Mouse (Mus musculus): ENCODE results near the gene Pid1. TPM values are rescaled to one million over a fixed set of nuclear protein-coding genes. Genes with fewer than 3 reads are reported as not detected.

Gene Pid1
- polyA plus RNA-seq, 1 experiment from 2014 or later: 38.9 TPM

GRCm38 (mm10) chr1:84093291-84093690 is 270.7 kb downstream of the Pid1 start:
- no peak for DNase-seq
- no peaks in the 10 kb centered on the region for H3K27me3 ChIP-seq (ENCODE audit: insufficient read depth, low read length)
- H3K36me3 ChIP-seq (replicated peaks; ENCODE audit: insufficient read depth, low read length): no peaks in the 10 kb centered on the region
- ATAC-seq: no peak
- WGBS (ENCODE audit: insufficient replicate concordance): 71% methylated on average over 2 of the region's 2 CpGs
- H3K9ac ChIP-seq (replicated peaks): no peak overlapping the region
- no peak overlapping the region for H3K4me2 ChIP-seq (ENCODE audit: low read depth, low read length)
- H3K27ac ChIP-seq (ENCODE audit: low read depth): no peak overlapping the region
- H3K4me3 ChIP-seq (ENCODE audit: low read depth, low read length): no peak overlapping the region
- TF ChIP-seq CTCF (IDR thresholded peaks at IDR 0.05; ENCODE audit: low read depth) (no peak), EP300 (IDR thresholded peaks at IDR 0.05; ENCODE audit: low read depth) (no peak)
- no peaks in the 10 kb centered on the region; the same call in 1 of the 2 replicates for H3K4me1 ChIP-seq (ENCODE audit: insufficient read depth)
- no peaks in the 10 kb centered on the region for H3K9me3 ChIP-seq (ENCODE audit: low read length)

GRCm38 (mm10) chr1:84089664-84090063 is 274.3 kb downstream of the Pid1 start:
- DNase-seq (no peak), ATAC-seq (no peak)
- no peak overlapping the region for H3K4me3 ChIP-seq (ENCODE audit: low read depth, low read length)
- H3K27ac ChIP-seq (ENCODE audit: low read depth): no peak overlapping the region
- no peaks in the 10 kb centered on the region for H3K9me3 ChIP-seq (ENCODE audit: low read length)
- TF ChIP-seq CTCF (IDR thresholded peaks at IDR 0.05; ENCODE audit: low read depth) (no peak), EP300 (IDR thresholded peaks at IDR 0.05; ENCODE audit: low read depth) (no peak)
- no peak overlapping the region for H3K9ac ChIP-seq (replicated peaks)
- H3K4me1 ChIP-seq (ENCODE audit: insufficient read depth): no peaks in the 10 kb centered on the region; the same call in 1 of the 2 replicates
- WGBS (ENCODE audit: insufficient replicate concordance): 81% methylated on average over 2 of the region's 2 CpGs
- no peak overlapping the region for H3K4me2 ChIP-seq (ENCODE audit: low read depth, low read length)
- no peaks in the 10 kb centered on the region for H3K36me3 ChIP-seq (replicated peaks; ENCODE audit: insufficient read depth, low read length)
- no peaks in the 10 kb centered on the region for H3K27me3 ChIP-seq (ENCODE audit: insufficient read depth, low read length)

GRCm38 (mm10) chr1:84087957-84088356 is 276.0 kb downstream of the Pid1 start:
- Histone ChIP-seq H3K27ac (ENCODE audit: low read depth) (no peak overlapping the region), H3K4me2 (ENCODE audit: low read depth, low read length) (no peak overlapping the region), H3K9me3 (ENCODE audit: low read length) (no peaks in the 10 kb centered on the region), H3K27me3 (ENCODE audit: insufficient read depth, low read length) (no peaks in the 10 kb centered on the region), H3K4me3 (ENCODE audit: low read depth, low read length) (no peak overlapping the region), H3K36me3 (replicated peaks; ENCODE audit: insufficient read depth, low read length) (no peaks in the 10 kb centered on the region), H3K4me1 (ENCODE audit: insufficient read depth) (no peaks in the 10 kb centered on the region; the same call in 1 of the 2 replicates), H3K9ac (replicated peaks) (no peak overlapping the region)
- DNase-seq (no peak), ATAC-seq (no peak)
- 79% methylated on average over 2 of the region's 2 CpGs for WGBS (ENCODE audit: insufficient replicate concordance)
- no peak for TF ChIP-seq EP300 (IDR thresholded peaks at IDR 0.05; ENCODE audit: low read depth)
- TF ChIP-seq CTCF (IDR thresholded peaks at IDR 0.05; ENCODE audit: low read depth): no peak

GRCm38 (mm10) chr1:84087325-84087724 is 276.7 kb downstream of the Pid1 start:
- DNase-seq: no peak
- WGBS (ENCODE audit: insufficient replicate concordance): 71% methylated on average over 6 of the region's 6 CpGs
- no peak for ATAC-seq
- TF ChIP-seq EP300 (IDR thresholded peaks at IDR 0.05; ENCODE audit: low read depth) (no peak), CTCF (IDR thresholded peaks at IDR 0.05; ENCODE audit: low read depth) (no peak)
- Histone ChIP-seq H3K27ac (ENCODE audit: low read depth) (no peak overlapping the region), H3K36me3 (replicated peaks; ENCODE audit: insufficient read depth, low read length) (no peaks in the 10 kb centered on the region), H3K27me3 (ENCODE audit: insufficient read depth, low read length) (no peaks in the 10 kb centered on the region), H3K9me3 (ENCODE audit: low read length) (no peaks in the 10 kb centered on the region), H3K4me2 (ENCODE audit: low read depth, low read length) (no peak overlapping the region), H3K4me3 (ENCODE audit: low read depth, low read length) (no peak overlapping the region), H3K4me1 (ENCODE audit: insufficient read depth) (no peaks in the 10 kb centered on the region; the same call in 1 of the 2 replicates), H3K9ac (replicated peaks) (no peak overlapping the region)

- no peak overlapping the region for H3K4me2 ChIP-seq (ENCODE audit: low read depth, low read length)
- no peaks in the 10 kb centered on the region for H3K9me3 ChIP-seq (ENCODE audit: low read length)
- DNase-seq (no peak), ATAC-seq (no peak)
- H3K9ac ChIP-seq (replicated peaks): no peak overlapping the region
- 55% methylated on average over 1 of the region's 1 CpGs for WGBS (ENCODE audit: insufficient replicate concordance)
- no peaks in the 10 kb centered on the region; the same call in 1 of the 2 replicates for H3K4me1 ChIP-seq (ENCODE audit: insufficient read depth)
- H3K27ac ChIP-seq (ENCODE audit: low read depth): no peak overlapping the region
- no peak overlapping the region for H3K4me3 ChIP-seq (ENCODE audit: low read depth, low read length)
- no peaks in the 10 kb centered on the region for H3K27me3 ChIP-seq (ENCODE audit: insufficient read depth, low read length)
- no peaks in the 10 kb centered on the region for H3K36me3 ChIP-seq (replicated peaks; ENCODE audit: insufficient read depth, low read length)
- TF ChIP-seq CTCF (IDR thresholded peaks at IDR 0.05; ENCODE audit: low read depth): no peak
- TF ChIP-seq EP300 (IDR thresholded peaks at IDR 0.05; ENCODE audit: low read depth): no peak
Measured at GRCm38 (mm10) chr1:84086486-84086885, 277.5 kb downstream of the Pid1 start.

- DNase-seq (no peak), ATAC-seq (no peak)
- Histone ChIP-seq H3K9ac (replicated peaks) (no peak overlapping the region), H3K4me1 (ENCODE audit: insufficient read depth) (no peaks in the 10 kb centered on the region), H3K27ac (ENCODE audit: low read depth) (no peak overlapping the region), H3K4me2 (ENCODE audit: low read depth, low read length) (no peak overlapping the region), H3K27me3 (ENCODE audit: insufficient read depth, low read length) (no peaks in the 10 kb centered on the region), H3K4me3 (ENCODE audit: low read depth, low read length) (no peak overlapping the region), H3K9me3 (ENCODE audit: low read length) (no peaks in the 10 kb centered on the region), H3K36me3 (replicated peaks; ENCODE audit: insufficient read depth, low read length) (no peaks in the 10 kb centered on the region)
- WGBS (ENCODE audit: insufficient replicate concordance): 82% methylated on average over 3 of the region's 3 CpGs
- TF ChIP-seq EP300 (IDR thresholded peaks at IDR 0.05; ENCODE audit: low read depth): no peak
- TF ChIP-seq CTCF (IDR thresholded peaks at IDR 0.05; ENCODE audit: low read depth): no peak
Measured at GRCm38 (mm10) chr1:84085361-84085760, 278.6 kb downstream of the Pid1 start.

GRCm38 (mm10) chr1:84079566-84079965 is 284.4 kb downstream of the Pid1 start:
- 75% methylated on average over 8 of the region's 8 CpGs for WGBS (ENCODE audit: insufficient replicate concordance)
- Histone ChIP-seq H3K27ac (ENCODE audit: low read depth) (no peak overlapping the region), H3K4me3 (ENCODE audit: low read depth, low read length) (no peak overlapping the region), H3K27me3 (ENCODE audit: insufficient read depth, low read length) (no peaks in the 10 kb centered on the region), H3K36me3 (replicated peaks; ENCODE audit: insufficient read depth, low read length) (0 out of 2 replicates have a peak, but pooled peaks cover 4% of the 10 kb centered on the region), H3K4me1 (ENCODE audit: insufficient read depth) (no peaks in the 10 kb centered on the region), H3K9me3 (ENCODE audit: low read length) (no peaks in the 10 kb centered on the region), H3K9ac (replicated peaks) (no peak overlapping the region), H3K4me2 (ENCODE audit: low read depth, low read length) (no peak overlapping the region)
- TF ChIP-seq EP300 (IDR thresholded peaks at IDR 0.05; ENCODE audit: low read depth) (no peak), CTCF (IDR thresholded peaks at IDR 0.05; ENCODE audit: low read depth) (no peak)
- DNase-seq (no peak), ATAC-seq (no peak)

All from liver, postnatal 0 days (tissue).